Mouse (Mus musculus): ENCODE measurements around the gene P2ry6.
A peak's percentile ranks its signal among the peaks of the same experiment; 100 is the strongest.

P2ry6 gene

GRCm38 (mm10) chr7:100974135-100974903, at the start of gene P2ry6:
P2ry6 (minus strand) TSS chr7:100974649.
- DNase-seq (ENCODE audit: low spot score in 2 of 2) = no peak

- no peak for DNase-seq (ENCODE audit: low spot score in 2 of 2)
Measured at GRCm38 (mm10) chr7:101017492-101017891, 43.0 kb upstream of the P2ry6 start.

- DNase-seq (ENCODE audit: low spot score in 2 of 2) = no peak
Measured at GRCm38 (mm10) chr7:101017021-101017461, 42.6 kb upstream of the P2ry6 start.

GRCm38 (mm10) chr7:101014985-101015384, 40.5 kb upstream of the P2ry6 start:
- DNase-seq (ENCODE audit: low spot score in 2 of 2) = no peak

GRCm38 (mm10) chr7:101014041-101014440, 39.6 kb upstream of the P2ry6 start:
- no peak for DNase-seq (ENCODE audit: low spot score in 2 of 2)

- DNase-seq (ENCODE audit: low spot score in 2 of 2) = no peak
Measured at GRCm38 (mm10) chr7:101012541-101012940, 38.1 kb upstream of the P2ry6 start, which contains the start of gene P2ry2. P2ry2 (minus strand) TSS chr7:101012866.

- peak; percentile 30 to 45 for DNase-seq (ENCODE audit: low spot score in 2 of 2)
Measured at GRCm38 (mm10) chr7:101011681-101012367, 37.4 kb upstream of the P2ry6 start.

GRCm38 (mm10) chr7:101010741-101011140, 36.3 kb upstream of the P2ry6 start:
- no peak for DNase-seq (ENCODE audit: low spot score in 2 of 2)

GRCm38 (mm10) chr7:101006201-101006600, 31.8 kb upstream of the P2ry6 start:
- no peak for DNase-seq (ENCODE audit: low spot score in 2 of 2)

GRCm38 (mm10) chr7:101005119-101005518, 30.7 kb upstream of the P2ry6 start:
- DNase-seq (ENCODE audit: low spot score in 2 of 2) = no peak

GRCm38 (mm10) chr7:101003442-101004326, 29.2 kb upstream of the P2ry6 start:
- no peak for DNase-seq (ENCODE audit: low spot score in 2 of 2)

- DNase-seq (ENCODE audit: low spot score in 2 of 2) = no peak
Measured at GRCm38 (mm10) chr7:101002274-101002673, 27.8 kb upstream of the P2ry6 start.

GRCm38 (mm10) chr7:100999623-101000022, 25.2 kb upstream of the P2ry6 start:
- no peak for DNase-seq (ENCODE audit: low spot score in 2 of 2)

GRCm38 (mm10) chr7:100998578-100998960, 24.1 kb upstream of the P2ry6 start:
- no peak for DNase-seq (ENCODE audit: low spot score in 2 of 2)

- no peak for DNase-seq (ENCODE audit: low spot score in 2 of 2)
Measured at GRCm38 (mm10) chr7:100997951-100998577, 23.6 kb upstream of the P2ry6 start.

GRCm38 (mm10) chr7:100997215-100997614, 22.8 kb upstream of the P2ry6 start:
- DNase-seq (ENCODE audit: low spot score in 2 of 2) = no peak

GRCm38 (mm10) chr7:100995951-100996350, 21.5 kb upstream of the P2ry6 start:
- DNase-seq (ENCODE audit: low spot score in 2 of 2) = no peak

GRCm38 (mm10) chr7:100995260-100995864, 20.9 kb upstream of the P2ry6 start:
- no peak for DNase-seq (ENCODE audit: low spot score in 2 of 2)

GRCm38 (mm10) chr7:100993166-100993565, 18.7 kb upstream of the P2ry6 start:
- DNase-seq (ENCODE audit: low spot score in 2 of 2) = no peak

- no peak for DNase-seq (ENCODE audit: low spot score in 2 of 2)
Measured at GRCm38 (mm10) chr7:100991972-100992371, 17.5 kb upstream of the P2ry6 start.

GRCm38 (mm10) chr7:100990636-100991311, 16.3 kb upstream of the P2ry6 start:
- DNase-seq (ENCODE audit: low spot score in 2 of 2) = no peak
